Mouse (Mus musculus) hindbrain, embryonic 14.5 days (tissue): Measurements from ENCODE around the gene Ythdf1. TPM values are rescaled to one million over a fixed set of nuclear protein-coding genes. Genes with fewer than 3 reads are reported as not detected.

Experiments
- ATAC-seq: fragments of 200-750 bp; cut with Nextera tagmentation; 2 replicates; pipeline ENCODE4 v1.8.0; 2017; ENCODE audit warnings: moderate number of reproducible peaks, mild to moderate bottlenecking, moderate TSS enrichment, moderate library complexity; ENCODE audit not compliant: low FRiP score
- DNase-seq: peaks from one replicate; pipeline ENCODE4 v3.0.0-alpha.2; 2015; ENCODE audit warnings: low spot score
- H3K27ac ChIP-seq: fragments of 300-500 bp; sonication (generic); 2 replicates; pipeline ENCODE4 v1.5.1; 2014; ENCODE audit warnings: mild to moderate bottlenecking, moderate library complexity
- H3K27me3 ChIP-seq: fragments of 300-500 bp; sonication (generic); 2 replicates; pipeline ENCODE4 v1.6.1; 2014; ENCODE audit warnings: mild to moderate bottlenecking, low read length, mixed read lengths; ENCODE audit not compliant: control insufficient read depth, insufficient read depth
- H3K36me3 ChIP-seq: fragments of 300-500 bp; sonication (generic); replicated peaks from 2 replicates; pipeline ENCODE4 v1.6.1; 2014; ENCODE audit not compliant: control insufficient read depth, insufficient read depth
- H3K4me1 ChIP-seq: fragments of 300-500 bp; sonication (generic); replicated peaks from 2 replicates; pipeline ENCODE4 v1.6.1; 2014; ENCODE audit warnings: antibody characterized with exemption, low read length, mixed read lengths; ENCODE audit not compliant: control insufficient read depth, insufficient read depth
- H3K4me2 ChIP-seq: fragments of 300-500 bp; sonication (generic); replicated peaks from 2 replicates; pipeline ENCODE4 v1.6.1; 2014; ENCODE audit warnings: mild to moderate bottlenecking, moderate library complexity
- H3K4me3 ChIP-seq: fragments of 300-500 bp; sonication (generic); replicated peaks from 2 replicates; pipeline ENCODE4 v1.5.1; 2014; ENCODE audit warnings: mild to moderate bottlenecking, low read length
- H3K9ac ChIP-seq: fragments of 300-500 bp; sonication (generic); 2 replicates; pipeline ENCODE4 v1.6.1; 2014
- H3K9me3 ChIP-seq: fragments of 300-500 bp; sonication (generic); 2 replicates; pipeline ENCODE4 v1.6.1; 2016; ENCODE audit warnings: low read length; ENCODE audit not compliant: control insufficient read depth
- WGBS: fragments of 180-500 bp; shearing (Covaris S2); extraction: QIAGEN DNeasy Blood & Tissue Kit; methylation state at CpG from one replicate; pipeline ENCODE4 v1.1.7; 2014; 5-methylcytosine and 5-hydroxymethylcytosine counted together
- polyA plus RNA-seq: library from polyadenylated mRNA; unstranded; fragments of >200 nt; fragmentation: Nextera tagmentation; extraction: Ambion mirVana; gene quantifications from 2 replicates; pipeline ENCODE4 v1.2.1, GENCODE M21; 2014

Gene Ythdf1
- polyA plus RNA-seq, 1 experiment from 2014 or later, result 50.0 TPM

DNA sequence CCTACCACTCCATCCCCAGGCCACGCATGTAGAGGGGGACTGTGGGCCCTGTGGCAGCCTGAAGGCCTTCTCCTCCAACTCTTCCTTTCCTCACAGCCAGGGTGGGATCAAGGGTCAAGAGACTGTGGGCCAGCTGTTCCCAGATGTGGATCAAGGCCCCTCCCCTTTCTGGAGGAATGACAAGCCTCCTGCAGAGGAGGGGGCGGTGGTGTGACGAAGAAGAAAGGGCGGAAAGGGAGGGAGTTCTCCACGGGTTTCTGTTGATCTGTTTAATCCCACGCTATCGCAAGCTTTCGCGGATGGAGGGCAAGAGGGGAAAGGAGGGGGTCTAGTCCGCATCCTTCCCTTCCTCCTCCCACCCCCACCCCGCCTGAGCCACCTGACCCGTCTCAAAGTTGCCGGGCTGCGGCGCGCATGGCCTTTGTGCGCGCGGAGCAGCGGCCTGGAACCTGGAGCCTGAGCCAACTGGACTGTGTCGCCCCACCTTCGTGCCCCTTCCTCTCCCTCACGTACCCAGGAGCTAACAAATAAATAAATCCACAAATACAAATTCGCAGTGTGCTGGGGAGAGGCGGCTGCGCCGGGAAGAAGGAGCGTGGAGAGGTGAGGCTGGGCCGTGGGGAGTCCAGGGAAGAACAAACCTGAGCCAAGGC, 30.2 kb downstream of the Ythdf1 start:
- peak overlapping the region; percentile 92 for H3K4me3 ChIP-seq
- peaks cover 33% of the 10 kb centered on the region for H3K4me1 ChIP-seq
- H3K9ac ChIP-seq, result peak overlapping the region; percentile 99
- DNase-seq (no peak), ATAC-seq (no peak)
- peak overlapping the region; percentile 77 for H3K4me2 ChIP-seq
- H3K9me3 ChIP-seq, result no peaks in the 10 kb centered on the region
- H3K27ac ChIP-seq, result peak overlapping the region; percentile 99
- no peaks in the 10 kb centered on the region for H3K27me3 ChIP-seq
- 2% methylated on average over 26 of the region's 29 CpGs for WGBS
- peaks cover 4% of the 10 kb centered on the region for H3K36me3 ChIP-seq

DNA sequence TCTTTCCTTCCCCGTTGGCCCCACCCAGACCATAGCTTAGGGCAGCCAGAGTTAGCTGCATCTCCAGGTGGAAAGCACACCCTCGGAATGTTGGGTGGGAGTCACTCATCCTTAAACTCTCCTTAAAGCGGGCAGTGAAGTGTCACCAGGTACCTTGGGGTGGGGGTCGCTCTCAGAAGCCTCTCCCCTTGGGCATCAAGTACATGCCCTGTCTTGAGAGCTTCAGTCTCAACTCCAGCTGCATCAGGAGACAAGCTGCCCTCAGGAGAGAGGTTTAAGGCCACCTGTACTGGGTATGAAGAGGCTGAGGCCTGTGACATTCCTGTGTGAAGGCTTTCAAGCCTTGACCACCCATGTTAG, 30.8 kb downstream of the Ythdf1 start:
- Histone ChIP-seq H3K36me3 (no peaks in the 10 kb centered on the region), H3K4me1 (peaks cover 30% of the 10 kb centered on the region), H3K4me3 (peak overlapping the region; percentile 92; the same call in 1 of the 2 replicates), H3K4me2 (peak overlapping the region; percentile 77), H3K27ac (peak overlapping the region; percentile 99), H3K9ac (peak overlapping the region; percentile 99), H3K9me3 (no peaks in the 10 kb centered on the region), H3K27me3 (no peaks in the 10 kb centered on the region)
- WGBS, result 3% methylated on average over 4 of the region's 4 CpGs
- ATAC-seq (no peak), DNase-seq (no peak)

DNA sequence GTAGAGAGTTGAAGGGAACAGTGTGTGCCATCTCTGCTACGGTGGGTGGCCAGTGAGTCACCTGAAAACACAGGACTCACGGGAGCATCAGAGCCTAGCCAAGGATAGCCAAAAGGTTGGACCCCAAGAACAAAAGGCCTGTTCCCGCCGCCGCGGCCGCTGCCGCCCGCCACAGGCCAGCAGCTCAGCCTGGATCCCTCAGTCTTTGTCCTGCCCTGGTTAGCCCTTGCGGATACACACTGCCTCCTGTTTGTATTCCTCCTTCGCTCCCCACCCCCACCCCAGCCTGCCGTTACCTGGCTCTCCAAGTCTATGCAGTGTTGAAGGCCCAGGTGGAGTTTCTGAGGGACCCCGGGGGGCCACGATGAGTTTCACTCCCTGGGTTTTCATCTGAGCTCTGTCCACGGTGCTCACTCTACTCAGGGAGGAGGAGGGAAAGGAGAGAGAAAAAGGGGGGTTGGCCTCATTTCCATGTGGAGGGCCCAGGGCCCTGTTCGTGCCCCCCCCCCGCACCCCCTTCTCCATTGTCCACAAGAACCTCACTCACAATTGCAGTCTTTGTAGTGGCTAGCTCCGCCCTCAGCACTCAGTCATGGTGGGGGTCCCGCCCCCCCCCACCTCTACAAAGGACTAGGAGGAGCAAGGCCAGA, 31.4 kb downstream of the Ythdf1 start:
- peak overlapping the region; percentile 13 for H3K4me3 ChIP-seq
- H3K27ac ChIP-seq, result peak overlapping the region; percentile 99
- WGBS, result 3% methylated on average over 19 of the region's 19 CpGs
- ATAC-seq (no peak), DNase-seq (no peak)
- peaks cover 30% of the 10 kb centered on the region for H3K4me1 ChIP-seq
- peak overlapping the region; percentile 50 for H3K9ac ChIP-seq
- no peaks in the 10 kb centered on the region for H3K9me3 ChIP-seq
- H3K4me2 ChIP-seq, result peak overlapping the region; percentile 77
- no peaks in the 10 kb centered on the region for H3K27me3 ChIP-seq
- H3K36me3 ChIP-seq, result no peaks in the 10 kb centered on the region

DNA sequence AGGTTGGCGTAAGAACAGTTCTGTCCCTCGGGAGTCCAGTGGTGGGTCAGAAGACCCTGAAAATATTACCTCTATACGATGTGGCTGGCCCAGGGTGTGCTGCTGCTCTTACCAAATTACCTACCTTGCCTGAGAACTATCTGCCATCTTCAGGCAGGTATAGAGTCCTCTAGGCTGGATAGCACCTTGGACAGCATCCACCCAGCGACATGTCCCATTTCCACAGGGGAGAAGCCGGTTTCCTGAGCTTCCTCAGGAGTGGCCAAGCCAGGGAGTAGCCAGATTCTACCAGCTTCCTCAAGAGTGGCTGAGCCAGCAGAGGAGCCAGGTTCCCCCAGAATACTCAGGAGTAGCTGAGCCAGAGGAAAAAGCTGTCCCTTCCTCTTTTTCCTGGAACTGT, 35.5 kb downstream of the Ythdf1 start:
- Histone ChIP-seq H3K27me3 (no peaks in the 10 kb centered on the region), H3K36me3 (no peaks in the 10 kb centered on the region), H3K4me2 (no peak overlapping the region), H3K27ac (no peak overlapping the region), H3K9me3 (no peaks in the 10 kb centered on the region), H3K4me1 (peaks cover 34% of the 10 kb centered on the region), H3K9ac (no peak overlapping the region), H3K4me3 (no peak overlapping the region)
- no peak for DNase-seq
- WGBS, result 85% methylated on average over 5 of the region's 5 CpGs
- no peak for ATAC-seq

DNA sequence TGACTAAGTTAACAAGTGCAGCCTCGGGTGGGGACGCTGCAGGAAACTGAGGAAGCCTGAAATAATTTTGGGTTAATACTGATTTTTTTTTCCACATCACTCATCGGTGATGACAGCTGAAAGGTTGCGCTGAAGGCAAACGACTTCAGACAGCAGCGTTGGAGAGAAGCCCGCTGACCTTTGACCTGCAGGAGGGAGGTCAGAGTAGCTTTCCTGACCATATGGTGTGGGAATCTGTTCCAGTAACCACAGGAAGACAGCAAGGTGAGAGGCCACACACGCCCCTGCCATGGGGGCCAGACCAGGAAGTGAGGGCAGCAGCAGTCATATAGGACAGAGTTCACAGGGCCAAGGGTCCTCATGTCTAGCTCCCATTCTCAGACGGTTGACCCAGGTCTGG, 39.5 kb downstream of the Ythdf1 start:
- no peak overlapping the region for H3K4me3 ChIP-seq
- H3K9me3 ChIP-seq, result no peaks in the 10 kb centered on the region
- peaks cover 28% of the 10 kb centered on the region for H3K4me1 ChIP-seq
- WGBS, result 63% methylated on average over 9 of the region's 9 CpGs
- no peaks in the 10 kb centered on the region for H3K27me3 ChIP-seq
- H3K4me2 ChIP-seq, result no peak overlapping the region
- ATAC-seq (no peak), DNase-seq (no peak)
- H3K36me3 ChIP-seq, result no peaks in the 10 kb centered on the region
- no peak overlapping the region for H3K27ac ChIP-seq
- no peak overlapping the region for H3K9ac ChIP-seq

DNA sequence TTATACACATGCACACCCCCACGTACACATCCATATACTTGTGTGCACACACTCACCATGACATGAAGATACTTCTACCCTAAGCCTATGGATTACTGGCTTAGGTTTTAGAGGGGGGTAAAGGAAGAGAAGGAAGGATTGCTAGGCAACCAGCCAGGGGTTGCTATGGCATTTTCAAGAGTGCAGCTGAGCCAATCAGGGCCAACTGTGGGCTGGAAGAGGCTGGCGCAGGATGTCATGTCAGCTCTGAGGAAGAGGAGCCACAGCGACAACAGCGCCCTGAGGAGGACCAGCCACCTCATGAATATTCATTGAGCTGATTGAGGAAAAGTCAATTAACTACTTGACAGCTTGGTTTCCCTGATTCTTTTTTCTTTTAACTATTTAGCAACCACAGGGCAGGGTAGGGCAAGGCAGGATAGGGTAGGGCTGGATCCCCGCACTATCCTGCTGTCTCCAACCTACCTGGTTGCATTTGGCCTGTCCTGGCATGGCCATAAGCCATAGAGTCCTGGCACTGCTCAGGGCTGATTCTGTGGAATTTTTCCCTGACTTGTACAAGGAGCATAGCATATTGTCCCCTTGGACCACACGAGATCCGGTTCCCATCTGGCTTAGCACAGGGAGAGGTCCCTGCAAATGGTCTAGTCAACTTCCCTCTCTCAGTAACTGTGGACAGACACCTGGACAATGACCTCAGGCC, 41.2 kb downstream of the Ythdf1 start:
- H3K9ac ChIP-seq, result no peak overlapping the region

DNA sequence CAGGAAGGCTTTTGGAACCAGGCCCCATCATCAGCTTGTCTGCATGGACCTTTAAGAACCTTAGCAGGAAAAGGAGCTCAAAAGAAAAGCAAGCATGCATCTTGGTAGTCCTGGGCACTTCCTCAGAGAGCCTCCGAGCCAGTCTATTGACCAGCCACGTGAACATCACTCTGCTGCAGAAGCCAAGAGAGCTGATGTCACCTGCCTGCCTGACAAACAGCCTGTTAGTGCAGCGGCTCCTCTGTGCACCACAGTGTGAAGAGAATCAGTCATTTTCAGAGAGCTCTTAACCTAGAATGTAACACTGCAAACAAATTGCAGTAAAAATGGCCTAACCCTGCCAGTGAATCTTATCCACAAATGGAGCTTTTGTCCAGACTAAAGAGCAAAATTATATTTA, 50.7 kb downstream of the Ythdf1 start:
- no peaks in the 10 kb centered on the region for H3K27me3 ChIP-seq
- H3K4me1 ChIP-seq, result no peaks in the 10 kb centered on the region
- H3K36me3 ChIP-seq, result no peaks in the 10 kb centered on the region
- no peaks in the 10 kb centered on the region for H3K9me3 ChIP-seq
- WGBS, result 44% methylated on average over 3 of the region's 3 CpGs
- H3K4me2 ChIP-seq, result no peak overlapping the region
- DNase-seq (no peak), ATAC-seq (no peak)
- no peak overlapping the region for H3K4me3 ChIP-seq
- no peak overlapping the region for H3K9ac ChIP-seq
- peak overlapping the region; percentile 6; the same call in 1 of the 2 replicates for H3K27ac ChIP-seq

More for the DNA sequence above, 41.2 kb downstream of the Ythdf1 start:
- Histone ChIP-seq H3K9me3 (no peaks in the 10 kb centered on the region), H3K27me3 (no peaks in the 10 kb centered on the region), H3K4me1 (peaks cover 28% of the 10 kb centered on the region), H3K36me3 (no peaks in the 10 kb centered on the region), H3K4me2 (peak overlapping the region; percentile 18; the same call in 1 of the 2 replicates), H3K27ac (peak overlapping the region; percentile 66), H3K4me3 (no peak overlapping the region)
- peak; percentile 93 for ATAC-seq
- WGBS, result 16% methylated on average over 7 of the region's 7 CpGs
- DNase-seq, result peak; percentile 77

DNA sequence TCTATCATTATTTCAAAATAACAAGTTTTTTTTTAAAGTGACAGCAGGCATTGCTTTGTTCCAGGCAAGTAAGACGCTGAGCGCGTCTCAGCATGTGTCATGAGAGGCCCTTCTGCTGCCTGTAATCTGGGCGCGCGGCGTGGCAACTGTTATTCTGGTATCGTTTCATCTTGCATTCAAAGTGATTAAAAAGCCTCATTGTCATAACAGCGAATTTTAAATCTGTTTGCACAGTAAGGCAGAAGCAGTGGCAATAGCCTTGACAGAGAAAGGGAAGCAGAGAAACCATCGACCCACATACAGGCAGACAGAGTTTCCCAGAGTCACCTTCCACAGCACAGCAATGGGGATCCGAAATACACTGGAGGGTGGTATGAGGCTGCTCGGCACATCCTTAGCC, 59.2 kb downstream of the Ythdf1 start:
- Histone ChIP-seq H3K9ac (no peak overlapping the region), H3K36me3 (no peaks in the 10 kb centered on the region), H3K4me2 (no peak overlapping the region), H3K4me1 (peaks cover 17% of the 10 kb centered on the region), H3K27me3 (peaks cover 18% of the 10 kb centered on the region), H3K27ac (peak overlapping the region; percentile 66), H3K4me3 (no peak overlapping the region), H3K9me3 (no peaks in the 10 kb centered on the region)
- 49% methylated on average over 12 of the region's 12 CpGs for WGBS
- DNase-seq (peak; percentile 33), ATAC-seq (no peak)

DNA sequence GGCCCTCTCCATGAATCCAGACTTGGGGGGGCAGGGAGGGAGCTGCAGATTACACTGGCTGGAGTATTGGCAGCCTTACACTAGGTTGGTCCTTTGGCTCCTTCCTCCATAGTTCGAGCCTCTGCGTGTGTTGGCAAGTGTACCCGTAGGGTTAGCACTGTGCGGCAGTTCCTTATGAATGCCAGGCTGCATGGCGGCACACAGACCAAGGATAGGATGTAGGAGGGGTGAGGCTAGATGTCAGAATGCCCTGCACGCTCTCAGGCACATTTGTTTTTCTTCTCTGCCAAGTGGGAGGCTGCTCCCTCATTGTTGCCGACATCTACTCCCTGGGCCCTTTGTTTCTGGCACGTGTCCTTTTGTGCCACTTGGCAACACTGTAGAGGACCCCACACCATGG, 63.6 kb downstream of the Ythdf1 start:
- 29% methylated on average over 8 of the region's 8 CpGs for WGBS
- peaks cover 18% of the 10 kb centered on the region for H3K27me3 ChIP-seq
- H3K9me3 ChIP-seq, result no peaks in the 10 kb centered on the region
- ATAC-seq (peak; percentile 76; the same call in 1 of the 2 replicates), DNase-seq (peak; percentile 39)
- H3K27ac ChIP-seq, result no peak overlapping the region
- H3K4me2 ChIP-seq, result no peak overlapping the region
- H3K9ac ChIP-seq, result no peak overlapping the region
- H3K36me3 ChIP-seq, result no peaks in the 10 kb centered on the region
- H3K4me3 ChIP-seq, result no peak overlapping the region
- H3K4me1 ChIP-seq, result peaks cover 43% of the 10 kb centered on the region
